Mouse (Mus musculus) hindlimb bud, embryonic 11.5 days (tissue): ENCODE data around the gene Eef1akmt1.
A peak's percentile ranks its signal among the peaks of the same experiment; 100 is the strongest.

ENCODE experiments used
- DNase-seq: peaks from one replicate; pipeline ENCODE4 v3.0.0-alpha.2; 2012; ENCODE audit warnings: low read depth, low spot score; ENCODE audit errors: extremely low spot score

Eef1akmt1 gene

DNA sequence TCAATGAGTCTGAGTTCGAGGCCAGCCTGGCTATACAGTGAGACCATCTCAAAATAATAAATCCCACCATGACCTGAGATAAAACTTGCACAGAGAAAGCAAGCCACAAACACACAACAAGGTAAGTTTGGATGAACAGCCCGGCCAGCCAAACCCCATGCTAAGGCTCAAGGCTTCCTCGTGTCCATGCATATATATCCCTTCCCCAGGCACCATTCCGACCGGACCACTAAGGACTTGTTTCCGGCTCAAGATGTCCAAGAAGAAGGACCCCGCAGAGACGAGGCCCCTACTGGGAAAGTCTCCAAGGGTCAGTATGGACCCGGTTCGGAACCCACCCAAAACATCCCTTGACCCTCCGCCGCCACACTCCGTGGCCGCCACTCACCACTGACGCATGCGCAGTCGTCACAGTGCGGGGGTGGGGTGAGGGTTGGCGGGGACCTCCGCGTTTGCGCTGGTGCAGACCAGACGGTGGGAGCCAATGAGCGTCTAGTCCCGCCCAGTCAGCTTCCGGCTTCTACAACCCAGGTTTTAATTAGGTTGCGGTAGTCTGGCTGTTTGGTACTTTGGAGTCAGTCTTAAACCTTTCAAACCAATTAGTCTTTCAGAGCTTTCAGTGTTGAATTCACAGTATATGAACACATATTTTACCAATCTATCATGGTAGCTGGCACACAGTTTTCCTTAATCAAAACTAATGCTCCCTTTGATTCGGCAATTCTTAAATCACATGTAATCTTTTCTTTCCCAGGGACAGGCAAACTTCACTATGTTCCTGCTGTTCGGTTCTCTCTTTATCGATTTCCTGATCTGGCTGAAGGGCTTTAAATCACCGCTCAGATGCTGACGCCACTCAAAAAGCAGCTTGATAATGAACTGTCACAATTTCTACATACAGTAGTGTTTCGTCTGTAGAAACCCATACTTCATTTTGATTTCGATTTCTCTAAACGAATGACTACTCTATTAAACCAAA lies at the start of gene Eef1akmt1:
Eef1akmt1 (minus strand) TSS at position 458 of the 979 bp plus-strand sequence.
- peak; percentile 82 for DNase-seq

GRCm38 (mm10) chr14:57620598-57621236 lies 49.3 kb upstream of the Eef1akmt1 start:
- no peak for DNase-seq

DNA sequence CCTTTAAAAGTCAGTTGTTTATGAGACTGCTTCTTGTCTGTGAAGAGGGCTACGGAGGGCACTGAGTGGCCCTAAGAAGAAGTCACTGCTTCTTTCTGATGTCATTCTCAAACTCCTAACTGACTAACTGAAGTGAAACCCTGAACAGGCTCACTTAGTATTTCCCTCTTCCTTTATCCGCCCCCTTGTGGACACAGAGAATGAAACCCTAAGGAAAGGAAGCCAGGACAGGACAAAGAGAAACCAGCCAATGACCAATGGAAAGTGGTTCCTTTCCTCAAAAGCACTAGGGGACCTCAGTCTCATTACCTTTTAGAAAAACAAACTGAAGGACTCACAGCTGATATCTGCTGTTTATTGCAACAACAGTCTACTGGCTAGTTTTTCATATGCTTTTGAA lies 48.1 kb upstream of the Eef1akmt1 start:
- peak; percentile 33 for DNase-seq

- no peak for DNase-seq
Measured at GRCm38 (mm10) chr14:57617675-57618074, 46.3 kb upstream of the Eef1akmt1 start.

- no peak for DNase-seq
Measured at GRCm38 (mm10) chr14:57616339-57616965, 45.0 kb upstream of the Eef1akmt1 start.

DNA sequence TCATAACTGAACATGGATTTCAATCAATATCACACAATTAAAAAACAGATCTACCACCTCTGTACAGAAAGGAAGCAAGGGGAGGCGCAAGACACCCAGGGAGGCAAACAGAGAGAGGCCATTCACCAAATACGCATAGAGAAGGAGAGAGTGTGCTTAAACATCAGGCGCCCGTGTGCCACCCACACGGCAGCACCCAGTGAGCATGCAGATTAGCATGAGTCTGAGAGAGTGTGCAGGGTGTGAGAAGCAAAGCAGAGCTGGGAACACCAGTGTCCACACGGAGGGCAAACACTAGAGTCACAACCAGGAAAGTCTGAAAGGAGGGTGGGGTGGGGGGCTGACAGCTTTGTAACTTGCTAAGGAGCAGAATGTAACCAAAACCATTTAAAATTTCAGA lies 44.4 kb upstream of the Eef1akmt1 start:
- DNase-seq = no peak

GRCm38 (mm10) chr14:57611034-57611433 lies 39.6 kb upstream of the Eef1akmt1 start:
- DNase-seq = no peak

DNA sequence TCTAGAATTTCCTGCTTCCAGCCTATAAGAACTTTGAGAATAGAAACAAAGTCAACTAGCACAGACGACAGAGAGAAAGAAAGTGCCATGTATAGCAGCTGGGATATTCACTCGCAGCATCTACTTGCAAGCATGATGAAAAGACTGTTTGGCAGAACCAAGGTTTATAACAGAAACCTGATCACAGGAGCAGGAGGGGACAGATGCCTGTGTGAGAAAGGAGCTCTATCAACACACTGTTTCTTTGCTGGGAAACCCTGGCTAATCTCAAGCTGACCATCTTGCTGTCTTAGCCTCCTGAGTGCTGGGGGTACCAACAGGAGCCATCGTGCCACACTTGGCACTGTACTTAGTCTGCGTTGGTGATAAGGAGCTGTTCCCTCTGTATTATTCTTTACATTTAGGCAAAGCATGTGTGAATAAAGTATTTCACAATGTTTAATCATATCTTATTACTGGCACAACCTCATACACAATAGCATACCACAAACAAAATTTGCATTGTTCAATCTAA lies 38.5 kb upstream of the Eef1akmt1 start:
- no peak for DNase-seq

- no peak for DNase-seq
Measured at GRCm38 (mm10) chr14:57607500-57607899, 36.1 kb upstream of the Eef1akmt1 start.

DNA sequence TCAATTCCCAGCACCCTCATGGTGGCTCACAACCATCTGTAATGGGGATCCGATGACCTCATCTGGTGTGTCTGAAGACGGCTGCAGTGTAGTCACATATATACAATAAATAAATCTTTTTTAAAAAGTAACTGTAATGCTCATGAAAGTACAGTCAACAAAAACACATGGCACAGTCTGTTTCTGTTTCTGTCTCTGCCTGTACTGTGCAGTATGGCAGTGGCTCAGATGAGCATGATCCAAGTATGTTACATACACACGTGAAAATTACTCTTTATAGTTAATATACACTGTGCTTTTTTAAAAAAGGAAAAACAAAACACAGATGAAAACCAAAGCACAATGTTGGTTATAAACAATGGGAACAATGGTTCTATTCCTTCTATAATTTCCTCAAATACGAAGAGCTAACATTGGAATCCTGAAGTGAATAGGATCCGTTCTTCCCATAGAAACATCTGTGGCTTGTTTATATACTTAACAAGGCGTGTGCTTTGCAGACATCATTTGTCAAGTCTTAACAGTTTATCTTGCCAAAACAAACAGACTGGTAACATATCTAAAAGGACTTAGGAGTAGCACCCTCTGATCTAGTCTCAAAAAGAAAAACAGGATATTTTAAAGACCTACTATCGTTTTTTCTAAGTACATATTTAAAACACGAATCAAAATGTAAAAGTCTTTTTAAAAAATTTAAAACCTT lies 35.4 kb upstream of the Eef1akmt1 start:
- no peak for DNase-seq

DNA sequence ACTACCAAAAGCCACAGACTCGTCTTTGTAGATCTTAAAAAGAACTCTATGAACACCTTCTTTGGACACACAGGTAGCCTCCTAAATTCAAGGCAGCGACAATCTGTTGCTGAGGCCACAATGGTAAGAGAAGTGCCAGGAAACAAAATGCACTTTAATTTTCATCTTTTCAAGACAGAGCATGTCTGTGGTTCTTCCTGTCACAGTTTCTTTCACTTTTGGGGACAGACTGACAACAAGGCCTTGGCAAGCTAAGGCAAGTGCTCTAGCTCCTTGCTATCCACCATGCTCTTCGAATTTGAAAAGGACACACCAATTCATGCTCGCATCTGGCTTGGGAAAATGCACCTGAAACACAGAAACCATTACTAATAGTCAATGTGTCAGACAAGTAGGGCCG lies 21.9 kb upstream of the Eef1akmt1 start:
- DNase-seq = no peak

- no peak for DNase-seq
Measured at GRCm38 (mm10) chr14:57591830-57592229, 20.4 kb upstream of the Eef1akmt1 start.

- DNase-seq = no peak
Measured at GRCm38 (mm10) chr14:57576364-57577060, 5.1 kb upstream of the Eef1akmt1 start.

DNA sequence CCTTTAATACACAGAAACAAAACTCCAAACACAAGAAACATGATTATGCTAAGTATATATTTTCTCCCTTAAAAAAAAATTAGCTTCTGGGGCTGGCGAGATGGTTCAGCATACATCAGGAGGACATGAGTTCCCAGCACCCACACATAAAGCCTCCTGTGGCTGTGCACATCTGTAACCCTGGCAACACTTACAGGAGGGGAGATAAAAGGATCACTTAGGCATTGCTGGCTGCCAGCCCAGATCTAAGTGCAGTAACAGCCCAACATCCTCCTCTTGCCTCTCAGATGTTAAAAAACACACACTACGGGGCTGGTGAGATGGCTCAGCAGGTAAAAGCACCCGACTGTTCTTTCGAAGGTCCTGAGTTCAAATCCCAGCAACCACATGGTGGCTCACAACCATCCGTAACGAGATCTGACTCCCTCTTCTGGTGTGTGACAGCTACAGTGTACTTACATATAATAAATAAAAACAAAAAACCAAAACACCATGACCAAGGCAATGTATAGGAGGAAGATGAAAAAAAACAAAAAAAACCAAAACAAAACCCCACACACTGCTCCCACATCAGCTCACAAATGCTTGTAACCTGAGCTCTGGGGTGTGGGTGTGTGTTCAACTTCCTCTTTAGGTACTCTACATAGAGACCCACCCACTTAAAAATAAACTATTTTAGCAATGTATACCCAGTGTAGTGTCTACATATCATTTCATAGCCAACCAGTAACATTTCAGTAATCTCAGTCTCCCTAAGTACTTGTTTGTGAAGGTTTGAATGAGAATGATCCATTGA lies 3.6 kb upstream of the Eef1akmt1 start:
- no peak for DNase-seq

DNA sequence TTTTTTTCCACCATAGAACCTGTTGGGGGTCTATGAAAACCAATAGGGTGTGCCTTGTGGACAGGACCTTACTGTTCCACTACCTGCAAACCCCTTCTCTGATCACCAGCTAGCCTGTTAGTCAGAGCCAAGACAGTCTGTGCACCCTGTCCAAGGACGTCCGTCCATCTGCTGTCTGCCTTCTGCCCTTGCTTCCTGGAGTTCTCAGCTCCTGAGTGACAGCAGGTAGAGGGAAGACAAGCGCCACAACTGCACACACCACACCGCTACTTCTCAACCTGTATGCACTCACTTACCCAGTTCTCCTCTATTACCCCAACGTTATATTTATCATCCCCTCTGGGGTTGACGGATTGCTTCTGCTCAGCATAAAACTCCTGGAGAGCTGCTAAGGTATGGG lies 5.8 kb downstream of the Eef1akmt1 start:
- no peak for DNase-seq

GRCm38 (mm10) chr14:57556922-57557321 lies 14.5 kb downstream of the Eef1akmt1 start:
- DNase-seq = no peak

- no peak for DNase-seq
Measured at GRCm38 (mm10) chr14:57555471-57556070, 15.8 kb downstream of the Eef1akmt1 start.

DNA sequence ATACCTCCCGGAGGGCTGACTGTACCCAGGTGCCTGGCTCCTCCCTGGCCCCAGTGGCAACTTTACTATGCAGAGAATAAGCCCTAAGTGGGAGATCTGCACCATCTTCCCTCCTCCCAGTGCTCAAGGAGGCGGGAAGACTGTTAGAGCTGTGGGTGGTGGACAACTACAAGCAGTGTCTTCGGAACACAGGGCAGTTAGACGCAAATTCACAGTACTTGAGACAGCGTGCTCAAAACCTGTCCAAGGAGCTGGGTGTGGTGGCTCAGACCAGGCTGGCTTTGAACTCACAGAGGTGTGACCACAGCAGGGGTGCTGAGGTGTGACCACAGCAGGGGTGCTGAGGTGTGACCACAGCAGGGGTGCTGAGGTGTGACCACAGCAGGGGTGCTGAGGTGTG lies 17.0 kb downstream of the Eef1akmt1 start:
- no peak for DNase-seq

- DNase-seq = no peak
Measured at GRCm38 (mm10) chr14:57552945-57553344, 18.5 kb downstream of the Eef1akmt1 start.
